Mouse (Mus musculus): ENCODE results near the gene Prkar1b. TPM values are rescaled to one million over a fixed set of nuclear protein-coding genes. Genes with fewer than 3 reads are reported as not detected.

Prkar1b gene
- total RNA-seq, 2 experiments from 2014 or later, result 499 to 505 TPM

- DNase-seq (ENCODE audit: extremely low spot score in 1 of 2, low spot score in 2 of 2), result no peak
- intact Hi-C loops (cut with DNase I), result no loop called here
Measured at GRCm38 (mm10) chr5:139115507-139115906, 34.3 kb downstream of the Prkar1b start.

- intact Hi-C loops (cut with DNase I), result no loop called here
- no peak for DNase-seq (ENCODE audit: extremely low spot score in 1 of 2, low spot score in 2 of 2)
Measured at GRCm38 (mm10) chr5:139114876-139115275, 34.9 kb downstream of the Prkar1b start.

- intact Hi-C loops (cut with DNase I), result no loop called here
- no peak for DNase-seq (ENCODE audit: extremely low spot score in 1 of 2, low spot score in 2 of 2)
Measured at GRCm38 (mm10) chr5:139112418-139112817, 37.4 kb downstream of the Prkar1b start.

GRCm38 (mm10) chr5:139111991-139112390 is 37.8 kb downstream of the Prkar1b start:
- intact Hi-C loops (cut with DNase I), result no loop called here
- peak in 1 of 2 experiments; percentile 53 for DNase-seq (ENCODE audit: extremely low spot score in 1 of 2, low spot score in 2 of 2)

GRCm38 (mm10) chr5:139110140-139110855 is 39.5 kb downstream of the Prkar1b start:
- no peak for DNase-seq (ENCODE audit: extremely low spot score in 1 of 2, low spot score in 2 of 2)
- intact Hi-C loops (cut with DNase I), result no loop called here

- intact Hi-C loops (cut with DNase I), result no loop called here
- DNase-seq (ENCODE audit: extremely low spot score in 1 of 2, low spot score in 2 of 2), result no peak
Measured at GRCm38 (mm10) chr5:139107815-139108214, 42.0 kb downstream of the Prkar1b start.

GRCm38 (mm10) chr5:139101783-139102182 is 48.0 kb downstream of the Prkar1b start:
- intact Hi-C loops (cut with DNase I), result no loop called here
- no peak for DNase-seq (ENCODE audit: extremely low spot score in 1 of 2, low spot score in 2 of 2)

- intact Hi-C loops (cut with DNase I), result no loop called here
- peak; percentile 51 to 56 for DNase-seq (ENCODE audit: extremely low spot score in 1 of 2, low spot score in 2 of 2)
Measured at GRCm38 (mm10) chr5:139098991-139099972, 50.5 kb downstream of the Prkar1b start.

- DNase-seq (ENCODE audit: extremely low spot score in 1 of 2, low spot score in 2 of 2), result no peak
- intact Hi-C loops (cut with DNase I), result no loop called here
Measured at GRCm38 (mm10) chr5:139095297-139096110, 54.3 kb downstream of the Prkar1b start.

- no peak for DNase-seq (ENCODE audit: extremely low spot score in 1 of 2, low spot score in 2 of 2)
- intact Hi-C loops (cut with DNase I), result no loop called here
Measured at GRCm38 (mm10) chr5:139093534-139093933, 56.3 kb downstream of the Prkar1b start.

GRCm38 (mm10) chr5:139091713-139092112 is 58.1 kb downstream of the Prkar1b start:
- no peak for DNase-seq (ENCODE audit: extremely low spot score in 1 of 2, low spot score in 2 of 2)
- intact Hi-C loops (cut with DNase I), result no loop called here

GRCm38 (mm10) chr5:139090162-139090561 is 59.6 kb downstream of the Prkar1b start:
- intact Hi-C loops (cut with DNase I), result no loop called here
- DNase-seq (ENCODE audit: extremely low spot score in 1 of 2, low spot score in 2 of 2), result no peak

- DNase-seq (ENCODE audit: extremely low spot score in 1 of 2, low spot score in 2 of 2), result no peak
- intact Hi-C loops (cut with DNase I), result no loop called here
Measured at GRCm38 (mm10) chr5:139088173-139088572, 61.6 kb downstream of the Prkar1b start.

GRCm38 (mm10) chr5:139084831-139085519 is 64.8 kb downstream of the Prkar1b start:
- intact Hi-C loops (cut with DNase I), result no loop called here
- peak in 1 of 2 experiments; percentile 60 for DNase-seq (ENCODE audit: extremely low spot score in 1 of 2, low spot score in 2 of 2)

GRCm38 (mm10) chr5:139084302-139084701 is 65.5 kb downstream of the Prkar1b start:
- intact Hi-C loops (cut with DNase I), result no loop called here
- DNase-seq (ENCODE audit: extremely low spot score in 1 of 2, low spot score in 2 of 2), result peak; percentile 31 to 43

GRCm38 (mm10) chr5:139083841-139084240 is 66.0 kb downstream of the Prkar1b start:
- DNase-seq (ENCODE audit: extremely low spot score in 1 of 2, low spot score in 2 of 2), result peak in 1 of 2 experiments; percentile 30
- intact Hi-C loops (cut with DNase I), result no loop called here

GRCm38 (mm10) chr5:139081370-139081769 is 68.4 kb downstream of the Prkar1b start:
- peak in 1 of 2 experiments; percentile 9 for DNase-seq (ENCODE audit: extremely low spot score in 1 of 2, low spot score in 2 of 2)
- intact Hi-C loops (cut with DNase I), result no loop called here

- peak in 1 of 2 experiments; percentile 20 for DNase-seq (ENCODE audit: extremely low spot score in 1 of 2, low spot score in 2 of 2)
- intact Hi-C loops (cut with DNase I), result loop anchor here (5.0 kb wide), 1 partner anchor 231 kb away; no protein-coding TSS in a partner anchor
Measured at GRCm38 (mm10) chr5:139078156-139078462, 71.7 kb downstream of the Prkar1b start.

All from left cerebral cortex, postnatal 10 days (tissue).